Mouse (Mus musculus) embryonic fibroblast, embryonic 13.5 days (primary cell): ENCODE measurements around the gene Taar7e.

ENCODE experiments used
- CTCF ChIP-seq: IDR thresholded peaks from 2 replicates; pipeline ENCODE4 v1.5.1; 2011; ENCODE audit warnings: mild to moderate bottlenecking, control low read depth, low read length, moderate library complexity, borderline replicate concordance; ENCODE audit not compliant: insufficient read depth
- POLR2A ChIP-seq: IDR thresholded peaks from 2 replicates; pipeline ENCODE4 v1.6.1; 2011; ENCODE audit warnings: low read depth, mild to moderate bottlenecking, control low read depth, low read length, moderate library complexity

DNA sequence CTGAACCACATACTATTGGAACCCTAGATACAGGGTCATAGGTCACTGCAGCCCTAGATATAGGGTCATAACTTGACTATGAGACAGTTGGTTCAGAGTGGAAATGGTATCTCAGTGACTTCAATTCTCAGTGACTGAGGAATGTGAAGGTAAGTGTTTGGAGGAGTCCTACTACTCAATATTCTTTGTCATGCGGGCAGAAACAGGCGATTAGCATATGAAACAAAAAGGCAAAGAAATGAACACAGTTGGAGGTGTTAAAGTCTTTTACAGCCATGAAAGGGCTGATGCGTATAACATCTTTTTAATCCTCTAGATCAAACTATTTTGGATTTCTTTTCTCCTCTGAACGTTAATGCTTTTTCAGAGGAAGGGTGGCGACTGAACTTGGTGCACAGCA is 48.5 kb downstream of the Taar7e start:
- TF ChIP-seq POLR2A = no peak
- TF ChIP-seq CTCF = no peak
